Mouse (Mus musculus): ENCODE measurements at regions not wholly inside any gene's neighbourhood (a gene's known extent, or its start where the extent isn't known, plus 50 kb on each side); places are given as distances from the start of the nearest gene placed in this dataset.

DNA sequence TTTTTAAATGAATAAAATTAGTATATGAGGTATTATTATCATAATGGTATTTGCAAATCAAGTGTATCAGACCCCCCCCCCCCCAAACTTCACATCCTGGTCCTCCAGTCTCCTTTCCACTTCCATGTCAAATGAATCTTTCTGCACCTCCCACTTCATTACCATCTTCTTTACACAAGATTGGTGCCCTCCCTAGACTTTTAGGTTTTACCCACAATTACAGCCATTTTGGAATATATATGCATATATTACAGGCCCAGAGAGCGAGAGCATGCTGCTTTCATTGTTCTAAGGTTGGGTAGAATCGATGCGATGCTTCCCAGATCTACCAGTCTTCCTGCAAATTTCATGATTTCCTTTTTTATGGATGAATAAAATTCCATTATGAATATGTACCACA lies 98.8 kb upstream of the Fat3 start:
- peaks cover 15% of the 10 kb centered on the region for H3K4me1 ChIP-seq

GRCm38 (mm10) chr9:16599075-16599864 lies 98.2 kb upstream of the Fat3 start:
- Histone ChIP-seq H3K4me3 (no peak overlapping the region), H3K4me1 (peaks cover 15% of the 10 kb centered on the region), H3K9me3 (replicated peaks) (no peaks in the 10 kb centered on the region), H3K36me3 (no peaks in the 10 kb centered on the region), H3K27ac (replicated peaks) (peak overlapping the region; percentile 33; the same call in 1 of the 2 replicates), H3K27me3 (ENCODE audit: low read depth, poor library complexity, severe bottlenecking) (no peaks in the 10 kb centered on the region)
- no peak for DNase-seq (ENCODE audit: low spot score)
- 48% methylated on average over 2 of the region's 2 CpGs for WGBS

More for the DNA sequence above, 98.8 kb upstream of the Fat3 start:
- WGBS: 88% methylated on average over 3 of the region's 3 CpGs
- no peak overlapping the region for H3K4me3 ChIP-seq
- no peak overlapping the region for H3K27ac ChIP-seq (replicated peaks)
- H3K9me3 ChIP-seq (replicated peaks): no peaks in the 10 kb centered on the region
- no peaks in the 10 kb centered on the region for H3K27me3 ChIP-seq (ENCODE audit: low read depth, poor library complexity, severe bottlenecking)
- DNase-seq (ENCODE audit: low spot score): no peak
- H3K36me3 ChIP-seq: no peaks in the 10 kb centered on the region
